Mouse (Mus musculus) c-Kit-positive CD71-positive TER-119-positive erythroid progenitor cells, embryonic 14.5 days (primary cell): ENCODE data around the gene Mllt3.

Experiments used
- DNase-seq: peaks from one replicate; pipeline ENCODE4 v3.0.0-alpha.2; 2013; ENCODE audit warnings: low spot score

Mllt3 gene

GRCm38 (mm10) chr4:87767711-87768561 lies 265.2 kb downstream of the Mllt3 start:
- DNase-seq = no peak

DNA sequence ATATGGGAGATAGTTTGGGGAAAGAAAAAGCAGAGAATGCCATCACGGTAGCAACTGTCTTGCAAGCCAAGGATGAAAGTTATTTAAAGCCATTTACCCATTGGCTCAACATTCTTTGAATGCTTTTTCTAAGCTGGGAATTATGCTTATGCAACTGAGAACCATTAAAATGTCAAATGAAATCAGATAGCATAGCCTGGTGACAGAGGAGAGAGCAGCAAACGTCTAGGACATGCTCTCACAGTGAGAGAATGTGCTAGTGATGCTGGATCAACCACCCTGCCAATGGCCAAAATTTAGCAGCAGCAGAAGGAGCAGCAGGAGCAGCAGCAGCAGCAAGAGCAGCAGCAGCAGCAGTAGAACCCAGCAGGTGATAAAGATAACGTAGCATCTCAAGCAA lies 267.4 kb downstream of the Mllt3 start:
- DNase-seq = no peak

- DNase-seq = no peak
These were observed 272.1 kb downstream of the Mllt3 start for GRCm38 (mm10) chr4:87761075-87761474.

DNA sequence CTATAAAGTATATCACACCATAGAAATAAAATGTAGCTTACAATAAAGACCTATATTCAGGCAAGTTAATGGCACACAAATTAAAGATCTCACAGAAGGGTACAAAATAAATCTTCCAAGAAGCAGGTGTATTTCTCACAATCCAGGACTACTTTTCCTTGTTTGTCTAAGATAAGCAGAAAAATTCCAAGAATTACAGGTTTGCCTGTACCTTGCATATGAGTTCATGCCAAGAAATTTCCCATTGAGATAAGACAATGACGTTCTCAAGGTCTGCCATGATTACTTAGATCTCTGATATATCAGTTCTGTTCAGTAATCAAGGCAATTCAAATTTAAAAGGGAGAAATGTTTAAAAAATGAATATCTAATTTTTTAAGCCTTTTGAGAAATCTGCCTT lies 272.9 kb downstream of the Mllt3 start:
- DNase-seq = no peak

GRCm38 (mm10) chr4:87759625-87760024 lies 273.5 kb downstream of the Mllt3 start:
- no peak for DNase-seq

DNA sequence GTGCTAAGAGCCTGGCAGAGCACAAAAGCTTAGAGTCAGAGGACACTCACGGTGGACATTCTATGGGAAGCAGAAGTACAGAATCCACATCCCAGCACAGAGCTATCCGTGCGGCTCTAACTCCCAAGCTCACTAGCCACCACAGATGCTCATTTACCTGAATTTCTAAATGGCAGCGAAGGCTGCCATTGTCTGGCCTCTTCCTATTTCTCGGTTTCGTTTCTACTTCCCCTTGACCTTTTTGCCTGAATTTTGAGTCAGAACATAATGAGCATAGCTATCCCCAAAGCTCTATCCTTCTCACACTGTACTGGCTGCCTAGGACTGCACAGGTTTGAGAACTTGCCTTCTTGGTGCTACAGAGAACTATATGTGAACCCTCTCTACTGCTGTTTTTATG lies 274.1 kb downstream of the Mllt3 start:
- no peak for DNase-seq

GRCm38 (mm10) chr4:87751515-87751864 lies 281.7 kb downstream of the Mllt3 start:
- no peak for DNase-seq

DNA sequence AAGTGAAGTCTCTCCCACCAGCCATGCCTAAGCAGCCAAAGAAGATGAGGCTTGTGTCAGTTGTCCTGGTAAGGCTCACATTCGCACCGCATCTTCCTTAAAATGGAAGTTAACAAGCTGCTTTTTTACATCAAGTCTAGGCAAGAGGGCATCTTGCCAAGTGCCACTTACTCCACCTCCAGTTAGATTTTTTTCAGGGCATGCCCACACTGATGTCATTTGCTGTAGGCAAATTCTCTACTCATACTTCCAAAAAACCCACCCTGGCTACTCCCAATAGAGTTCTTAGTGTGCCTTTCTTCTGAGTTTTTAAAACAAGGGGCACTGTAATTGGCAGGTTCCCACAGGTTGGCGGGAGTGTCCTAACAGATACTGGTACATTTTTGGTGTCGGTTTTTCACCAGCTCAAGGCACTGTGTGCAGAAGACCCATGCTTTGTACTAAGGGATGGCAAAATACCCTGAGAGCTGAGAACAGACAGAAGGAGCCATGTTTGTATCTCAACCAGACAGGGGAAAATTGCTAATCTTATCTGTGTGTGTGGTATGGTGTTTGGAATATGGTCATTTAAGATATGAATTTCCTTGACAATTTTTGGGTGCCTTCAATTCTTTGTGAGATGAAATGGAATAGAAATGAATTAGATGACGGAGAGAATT lies 282.2 kb downstream of the Mllt3 start:
- DNase-seq = peak; percentile 56

DNA sequence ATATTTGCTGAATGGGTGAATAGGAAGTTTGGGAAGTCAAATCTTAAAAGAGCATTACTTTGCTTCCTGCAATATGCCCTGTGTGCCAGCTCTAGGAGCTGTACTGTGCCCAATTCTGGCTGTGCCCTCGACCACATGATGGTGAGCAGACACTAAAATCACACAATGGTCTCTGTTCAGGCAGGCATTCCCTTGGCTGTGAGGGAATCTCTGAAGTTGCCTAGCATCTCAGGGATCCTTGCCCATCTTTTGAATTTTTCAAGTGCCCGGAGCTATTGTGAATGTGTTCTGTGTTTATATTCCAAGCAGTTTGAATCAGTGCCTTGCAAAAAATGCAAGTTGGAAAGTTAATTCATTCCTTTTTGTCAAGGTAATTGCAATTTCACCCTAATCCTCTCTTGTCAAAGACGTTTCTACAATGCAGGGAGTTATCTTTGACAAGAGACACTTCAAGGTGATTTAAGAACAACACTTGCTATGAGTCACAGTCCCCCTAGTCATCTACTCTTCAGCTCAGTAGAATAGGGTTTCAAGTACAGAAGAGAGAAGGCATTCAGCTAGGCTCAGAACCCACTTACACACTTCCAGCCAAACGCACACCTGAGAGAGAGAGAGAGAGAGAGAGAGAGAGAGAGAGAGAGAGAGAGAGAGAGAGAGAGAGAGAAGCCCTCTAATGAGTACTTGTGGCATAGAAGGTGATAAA lies 283.5 kb downstream of the Mllt3 start:
- no peak for DNase-seq

GRCm38 (mm10) chr4:87745016-87745645 lies 288.0 kb downstream of the Mllt3 start:
- DNase-seq = no peak

GRCm38 (mm10) chr4:87739524-87740128 lies 293.5 kb downstream of the Mllt3 start:
- DNase-seq = no peak

DNA sequence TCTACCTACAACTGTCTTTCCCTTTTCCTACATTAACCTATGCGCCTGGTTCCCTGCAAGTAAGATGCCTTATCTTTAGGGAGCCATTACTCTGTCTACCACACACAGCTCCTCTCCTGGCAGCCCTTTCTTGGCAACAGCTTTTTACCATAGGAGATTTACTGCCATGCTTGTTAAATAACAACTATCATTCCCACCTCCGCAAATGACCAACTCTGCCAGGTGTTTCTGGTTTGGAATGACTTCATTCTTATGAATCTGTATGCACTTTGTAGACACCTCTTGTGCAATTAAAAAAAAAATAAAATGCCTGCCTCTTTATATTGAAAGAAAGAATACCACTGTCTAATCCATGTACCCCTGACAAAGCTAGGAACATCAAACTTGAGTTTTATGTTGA lies 294.1 kb downstream of the Mllt3 start:
- DNase-seq = no peak

DNA sequence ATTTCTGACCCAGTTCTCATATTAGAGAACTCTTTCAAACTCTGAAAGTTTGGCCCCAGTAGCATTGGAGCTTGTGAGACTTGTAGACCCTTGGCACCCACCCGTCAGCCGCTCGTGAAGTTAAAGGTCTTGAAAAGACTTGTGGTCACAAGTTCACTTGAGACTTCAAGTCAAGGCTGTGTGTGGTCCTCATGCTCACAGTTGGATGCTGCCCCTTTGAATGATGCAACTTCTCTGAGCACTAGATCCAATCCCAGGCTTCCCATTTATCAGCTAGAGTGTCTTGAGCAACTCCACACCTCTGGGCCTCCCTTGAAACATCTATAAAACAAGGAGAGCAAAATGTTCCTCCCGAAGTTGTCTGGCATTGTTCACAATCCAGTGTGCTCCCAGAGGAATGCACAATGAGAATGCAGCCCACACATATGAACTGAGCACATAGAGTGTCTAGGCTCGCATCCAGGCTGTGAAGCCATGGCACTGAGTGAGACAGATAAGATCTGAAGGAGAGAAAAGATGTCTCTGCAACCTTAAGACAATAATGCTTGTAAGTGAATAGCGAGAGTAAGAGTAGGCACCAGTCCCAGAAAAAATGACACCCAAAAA lies 295.9 kb downstream of the Mllt3 start:
- no peak for DNase-seq

GRCm38 (mm10) chr4:87736779-87737178 lies 296.4 kb downstream of the Mllt3 start:
- DNase-seq = no peak

GRCm38 (mm10) chr4:87731118-87731672 lies 302.0 kb downstream of the Mllt3 start:
- no peak for DNase-seq

GRCm38 (mm10) chr4:87728581-87728980 lies 304.6 kb downstream of the Mllt3 start:
- no peak for DNase-seq

- no peak for DNase-seq
These were observed 309.7 kb downstream of the Mllt3 start for GRCm38 (mm10) chr4:87723448-87723847.
